Mouse (Mus musculus) MEL (cell line): ENCODE data around the gene Esrrb. TPM values are rescaled to one million over a fixed set of nuclear protein-coding genes. Genes with fewer than 3 reads are reported as not detected.

ENCODE experiments used
- DNase-seq: peaks from one replicate; pipeline ENCODE4 v3.0.0; 2011; ENCODE audit warnings: low read depth, low spot score
- H3K27ac ChIP-seq: 2 replicates; pipeline ENCODE4 v1.5.1; 2012; ENCODE audit warnings: low read depth, mild to moderate bottlenecking, control low read depth, low read length, moderate library complexity; ENCODE audit not compliant: control insufficient read depth
- H3K27me3 ChIP-seq, 2 experiments: fragments of 150-350 bp in 1 of 2; sonication (generic) in 1 of 2; 2 replicates each; pipeline ENCODE4 v1.6.1; 2012; ENCODE audit warnings: low read length in 2 of 2, mild to moderate bottlenecking in 2 of 2, improper control_type of control experiment in 1 of 2, moderate library complexity in 1 of 2; ENCODE audit not compliant: insufficient read depth in 2 of 2, control insufficient read depth in 1 of 2
- H3K36me3 ChIP-seq, 2 experiments: 2 replicates each; pipeline ENCODE4 v1.6.1; 2012 to 2014; ENCODE audit warnings: low read length in 2 of 2, improper control_type of control experiment in 1 of 2, inconsistent platforms in 1 of 2, mild to moderate bottlenecking in 1 of 2; ENCODE audit not compliant: insufficient read depth in 2 of 2, control insufficient read depth in 1 of 2
- H3K4me1 ChIP-seq, 2 experiments: fragments of 150-350 bp in 1 of 2; sonication (generic) in 1 of 2; 2 replicates each; pipeline ENCODE4 v1.6.1; 2012; ENCODE audit warnings: low read length in 2 of 2, improper control_type of control experiment in 1 of 2, mild to moderate bottlenecking in 1 of 2; ENCODE audit not compliant: insufficient read depth in 2 of 2, control insufficient read depth in 1 of 2
- H3K4me3 ChIP-seq, 2 experiments: fragments of 150-350 bp in 1 of 2; sonication (generic) in 1 of 2; 2 replicates each; pipeline ENCODE4 v1.5.1; 2012; ENCODE audit warnings: low read depth in 2 of 2, low read length in 2 of 2, mild to moderate bottlenecking in 2 of 2, moderate library complexity in 2 of 2, control low read depth in 1 of 2, improper control_type of control experiment in 1 of 2; ENCODE audit not compliant: control insufficient read depth in 1 of 2, insufficient read depth in 1 of 2
- H3K79me2 ChIP-seq: 2 replicates; pipeline ENCODE4 v1.6.1; 2012; ENCODE audit warnings: mild to moderate bottlenecking, low read length, moderate library complexity; ENCODE audit not compliant: control insufficient read depth, poor library complexity, insufficient read depth
- H3K9ac ChIP-seq: 2 replicates; pipeline ENCODE4 v1.6.1; 2012; ENCODE audit warnings: low read depth, mild to moderate bottlenecking, control low read depth, low read length, moderate library complexity; ENCODE audit not compliant: control insufficient read depth, poor library complexity, severe bottlenecking
- H3K9me3 ChIP-seq: fragments of 150-350 bp; sonication (generic); replicated peaks from 2 replicates; pipeline ENCODE4 v1.6.1; 2012; ENCODE audit warnings: mild to moderate bottlenecking, low read length, improper control_type of control experiment, moderate library complexity; ENCODE audit not compliant: insufficient read depth
- BHLHE40 ChIP-seq: IDR thresholded peaks from 2 replicates; pipeline ENCODE4 v1.6.1; 2012; ENCODE audit warnings: low read depth, mild to moderate bottlenecking, inconsistent platforms, low read length, improper control_type of control experiment, borderline replicate concordance
- CHD1 ChIP-seq: IDR thresholded peaks from 2 replicates; pipeline ENCODE4 v1.6.1; 2012; ENCODE audit warnings: low read depth, mild to moderate bottlenecking, inconsistent platforms, low read length, improper control_type of control experiment
- CHD2 ChIP-seq: IDR thresholded peaks from 2 replicates; pipeline ENCODE4 v1.6.1; 2011; ENCODE audit warnings: low read length, improper control_type of control experiment
- E2F4 ChIP-seq: IDR thresholded peaks from 2 replicates; pipeline ENCODE4 v1.6.1; 2011; ENCODE audit warnings: low read depth, low read length, improper control_type of control experiment, borderline replicate concordance
- EP300 ChIP-seq, 2 experiments: IDR thresholded peaks; 2 replicates each; pipeline ENCODE4 v1.6.1; 2011; ENCODE audit warnings: improper control_type of control experiment in 2 of 2, low read length in 2 of 2, low read depth in 1 of 2, mild to moderate bottlenecking in 1 of 2
- ETS1 ChIP-seq: IDR thresholded peaks from 2 replicates; pipeline ENCODE4 v1.6.1; 2012; ENCODE audit warnings: low read depth, mild to moderate bottlenecking, inconsistent platforms, low read length, improper control_type of control experiment, moderate library complexity
- GABPA ChIP-seq: IDR thresholded peaks from 2 replicates; pipeline ENCODE4 v1.6.1; 2012; ENCODE audit warnings: low read depth, mild to moderate bottlenecking, inconsistent platforms, low read length, improper control_type of control experiment, moderate library complexity
- GATA1 ChIP-seq: IDR thresholded peaks from 2 replicates; pipeline ENCODE4 v1.6.1; 2011; ENCODE audit warnings: low read depth, low read length, improper control_type of control experiment
- HCFC1 ChIP-seq: IDR thresholded peaks from 2 replicates; pipeline ENCODE4 v1.6.1; 2012; ENCODE audit warnings: low read depth, mild to moderate bottlenecking, inconsistent platforms, low read length, improper control_type of control experiment, moderate library complexity
- MAFK ChIP-seq: IDR thresholded peaks from 2 replicates; pipeline ENCODE4 v1.6.1; 2011; ENCODE audit warnings: low read depth, mild to moderate bottlenecking, low read length, improper control_type of control experiment, borderline replicate concordance
- MEF2A ChIP-seq: IDR thresholded peaks from 2 replicates; pipeline ENCODE4 v1.6.1; 2014; ENCODE audit warnings: low read depth, mild to moderate bottlenecking, inconsistent platforms, low read length, improper control_type of control experiment; ENCODE audit not compliant: poor library complexity, insufficient replicate concordance, severe bottlenecking; ENCODE audit errors: extremely low read depth
- MYB ChIP-seq: IDR thresholded peaks from 2 replicates; pipeline ENCODE4 v1.6.1; 2011; ENCODE audit warnings: mild to moderate bottlenecking, low read depth, low read length, improper control_type of control experiment
- MYC ChIP-seq: IDR thresholded peaks from 2 replicates; pipeline ENCODE4 v1.6.1; 2011; ENCODE audit warnings: low read depth, mild to moderate bottlenecking, low read length, improper control_type of control experiment, moderate library complexity
- NELFE ChIP-seq: IDR thresholded peaks from 2 replicates; pipeline ENCODE4 v1.6.1; 2011; ENCODE audit warnings: low read depth, low read length, improper control_type of control experiment
- NRF1 ChIP-seq: IDR thresholded peaks from 2 replicates; pipeline ENCODE4 v1.6.1; 2014; ENCODE audit warnings: low read depth, mild to moderate bottlenecking, inconsistent platforms, low read length, improper control_type of control experiment, moderate library complexity; ENCODE audit not compliant: poor library complexity, insufficient read depth, severe bottlenecking
- POLR2A ChIP-seq, 2 experiments: IDR thresholded peaks; 2 replicates each; pipeline ENCODE4 v1.6.1; 2011 to 2012; ENCODE audit warnings: low read length in 2 of 2, mild to moderate bottlenecking in 2 of 2, control low read depth in 1 of 2, improper control_type of control experiment in 1 of 2, low read depth in 1 of 2, moderate library complexity in 1 of 2; ENCODE audit not compliant: control insufficient read depth in 1 of 2, insufficient read depth in 1 of 2, poor library complexity in 1 of 2
- POLR2AphosphoS2 ChIP-seq: IDR thresholded peaks from 2 replicates; pipeline ENCODE4 v1.6.1; 2011; ENCODE audit warnings: low read length, improper control_type of control experiment
- POLR2AphosphoS5 ChIP-seq: IDR thresholded peaks from 2 replicates; pipeline ENCODE4 v1.6.1; 2012; ENCODE audit warnings: low read depth, borderline replicate concordance, mild to moderate bottlenecking, inconsistent platforms, low read length, moderate library complexity, mixed read lengths
- RCOR1 ChIP-seq: IDR thresholded peaks from 2 replicates; pipeline ENCODE4 v1.6.1; 2012; ENCODE audit warnings: low read depth, mild to moderate bottlenecking, inconsistent platforms, low read length, improper control_type of control experiment
- SIN3A ChIP-seq: IDR thresholded peaks from 2 replicates; pipeline ENCODE4 v1.6.1; 2012; ENCODE audit warnings: low read length, improper control_type of control experiment, inconsistent platforms
- TAL1 ChIP-seq: IDR thresholded peaks from 2 replicates; pipeline ENCODE4 v1.6.1; 2012; ENCODE audit warnings: mild to moderate bottlenecking, inconsistent platforms, low read length, moderate library complexity, mixed read lengths
- UBTF ChIP-seq: IDR thresholded peaks from 2 replicates; pipeline ENCODE4 v1.6.1; 2012; ENCODE audit warnings: low read depth, mild to moderate bottlenecking, inconsistent platforms, low read length, improper control_type of control experiment, moderate library complexity, borderline replicate concordance; ENCODE audit not compliant: insufficient read depth
- USF1 ChIP-seq: IDR thresholded peaks from 2 replicates; pipeline ENCODE4 v1.6.1; 2014; ENCODE audit warnings: low read depth, mild to moderate bottlenecking, inconsistent platforms, low read length, improper control_type of control experiment, moderate library complexity
- ZKSCAN1 ChIP-seq: IDR thresholded peaks from 2 replicates; pipeline ENCODE4 v1.6.1; 2012; ENCODE audit warnings: low read depth, mild to moderate bottlenecking, inconsistent platforms, low read length, improper control_type of control experiment, moderate library complexity
- polyA plus RNA-seq, 2 experiments: library from polyadenylated mRNA; stranded (reverse) in 1 of 2; unstranded in 1 of 2; fragments of >175 nt in 1 of 2; fragments of >200 nt in 1 of 2; gene quantifications; 2 replicates each; pipeline versions ENCODE4 v1.2.1 to v1.2.4; 2012; ENCODE audit warnings: low replicate concordance in 2 of 2, low read depth in 1 of 2; ENCODE audit not compliant: insufficient read length in 2 of 2, insufficient read depth in 1 of 2, missing spikeins in 1 of 2
- total RNA-seq: library from RNA; depleted of rRNA; stranded (reverse); fragments of 300-350 nt; gene quantifications from 2 replicates; pipeline ENCODE4 v1.2.3, GENCODE M21; 2012

Esrrb gene
- total and polyA plus RNA-seq, 3 experiments: not detected

- H3K27ac ChIP-seq: no peak overlapping the region
- H3K9ac ChIP-seq: no peak overlapping the region
- H3K79me2 ChIP-seq: no peaks in the 10 kb centered on the region
- H3K9me3 ChIP-seq: no peaks in the 10 kb centered on the region
- no peaks in the 10 kb centered on the region for H3K4me1 ChIP-seq
- DNase-seq: no peak
- TF ChIP-seq POLR2AphosphoS2 (no peak), E2F4 (no peak), POLR2AphosphoS5 (no peak), MAFK (no peak), NELFE (no peak), UBTF (no peak), MYC (no peak), CHD1 (no peak), EP300 (IDR thresholded peaks at IDR 0.05; ENCODE audit: low read depth in 1 of 2, low read length in 2 of 2) (no peak), MYB (no peak), POLR2A (IDR thresholded peaks at IDR 0.05; ENCODE audit: control insufficient read depth in 1 of 2, insufficient read depth in 1 of 2, low read depth in 1 of 2, low read length in 2 of 2, poor library complexity in 1 of 2) (no peak), TAL1 (no peak), MEF2A (no peak), SIN3A (no peak), ETS1 (no peak), GABPA (no peak), CHD2 (no peak), ZKSCAN1 (no peak)
- TF ChIP-seq, all 39 proteins: peak for 0
- Histone ChIP-seq H3K36me3 (no peaks in the 10 kb centered on the region), H3K4me3 (no peak overlapping the region), H3K27me3 (no peaks in the 10 kb centered on the region)
Observed at GRCm38 (mm10) chr12:86470912-86471311, 110.0 kb downstream of the Esrrb start.

- no peak overlapping the region for H3K27ac ChIP-seq
- no peaks in the 10 kb centered on the region for H3K4me1 ChIP-seq
- no peaks in the 10 kb centered on the region for H3K9me3 ChIP-seq
- no peaks in the 10 kb centered on the region for H3K27me3 ChIP-seq
- no peaks in the 10 kb centered on the region for H3K36me3 ChIP-seq
- no peak overlapping the region for H3K9ac ChIP-seq
- no peak overlapping the region for H3K4me3 ChIP-seq
- DNase-seq: no peak
- H3K79me2 ChIP-seq: no peaks in the 10 kb centered on the region
- TF ChIP-seq USF1 (no peak), BHLHE40 (no peak), GATA1 (no peak), MYB (no peak), E2F4 (no peak), ETS1 (no peak), NRF1 (no peak), CHD2 (no peak), HCFC1 (no peak), RCOR1 (no peak), ZKSCAN1 (no peak)
Observed at GRCm38 (mm10) chr12:86473630-86474029, 112.7 kb downstream of the Esrrb start.
